Mouse (Mus musculus) intestine, embryonic 14.5 days (tissue): ENCODE data around the gene Mnx1. TPM values are rescaled to one million over a fixed set of nuclear protein-coding genes. Genes with fewer than 3 reads are reported as not detected.

Experiments used
- ATAC-seq: fragments of 200-750 bp; cut with Nextera tagmentation; replicated peaks from 2 replicates; pipeline ENCODE4 v1.8.0; 2017; ENCODE audit warnings: low read depth, moderate number of reproducible peaks, moderate TSS enrichment, moderate library complexity; ENCODE audit not compliant: low FRiP score, low TSS enrichment
- DNase-seq: peaks from one replicate; pipeline ENCODE4 v3.0.0-alpha.2; 2018; ENCODE audit warnings: low spot score
- H3K27ac ChIP-seq: fragments of 300-500 bp; sonication (generic); 2 replicates; pipeline ENCODE4 v1.5.1; 2014; ENCODE audit warnings: low read depth, mild to moderate bottlenecking, control low read depth
- H3K27me3 ChIP-seq: fragments of 300-500 bp; sonication (generic); replicated peaks from 2 replicates; pipeline ENCODE4 v1.6.1; 2014; ENCODE audit warnings: low read length, control low read depth; ENCODE audit not compliant: control insufficient read depth, insufficient read depth
- H3K36me3 ChIP-seq: fragments of 300-500 bp; sonication (generic); 2 replicates; pipeline ENCODE4 v1.6.1; 2014; ENCODE audit warnings: low read length, control low read depth; ENCODE audit not compliant: control insufficient read depth, insufficient read depth
- H3K4me1 ChIP-seq: fragments of 300-500 bp; sonication (generic); replicated peaks from 2 replicates; pipeline ENCODE4 v1.6.1; 2014; ENCODE audit warnings: low read length, control low read depth, mixed read lengths; ENCODE audit not compliant: control insufficient read depth, insufficient read depth
- H3K4me2 ChIP-seq: fragments of 300-500 bp; sonication (generic); 2 replicates; pipeline ENCODE4 v1.6.1; 2014; ENCODE audit warnings: low read length
- H3K4me3 ChIP-seq: fragments of 300-500 bp; sonication (generic); 2 replicates; pipeline ENCODE4 v1.5.1; 2014; ENCODE audit warnings: low read depth, low read length, control low read depth, mixed read lengths
- H3K9ac ChIP-seq: fragments of 300-500 bp; sonication (generic); 2 replicates; pipeline ENCODE4 v1.6.1; 2014; ENCODE audit warnings: mild to moderate bottlenecking, low read length
- H3K9me3 ChIP-seq: fragments of 300-500 bp; sonication (generic); 2 replicates; pipeline ENCODE4 v1.6.1; 2016; ENCODE audit warnings: low read length, control low read depth; ENCODE audit not compliant: control insufficient read depth
- WGBS: fragments of 180-500 bp; shearing (Covaris S2); extraction: QIAGEN DNeasy Blood & Tissue Kit; methylation state at CpG from one replicate; pipeline ENCODE4 v1.1.7; 2014; 5-methylcytosine and 5-hydroxymethylcytosine counted together
- polyA plus RNA-seq: library from polyadenylated mRNA; unstranded; fragments of >200 nt; fragmentation: Nextera tagmentation; extraction: Ambion mirVana; gene quantifications from 2 replicates; pipeline ENCODE4 v1.2.1, GENCODE M21; 2014

Mnx1 gene
- 1.8 and 2.7 TPM in 2 replicates for polyA plus RNA-seq

GRCm38 (mm10) chr5:29478208-29479197 lies at the start of gene Mnx1:
Mnx1 (minus strand) TSS chr5:29478470.
- no peak within 1 kb of the TSS for H3K27ac ChIP-seq
- peak; percentile 90 for ATAC-seq
- H3K27me3 ChIP-seq, result peaks cover 100% of the 10 kb centered on the region
- H3K4me3 ChIP-seq, result peak within 1 kb of the TSS; percentile 43
- H3K9me3 ChIP-seq, result no peaks in the 10 kb centered on the region
- H3K4me1 ChIP-seq, result 0 out of 2 replicates have a peak, but pooled peaks cover 5% of the 10 kb centered on the region
- under 1% methylated on average over 65 of the region's 65 CpGs for WGBS
- H3K36me3 ChIP-seq, result no peaks in the 10 kb centered on the region
- H3K9ac ChIP-seq, result peak within 1 kb of the TSS; percentile 44
- H3K4me2 ChIP-seq, result peak within 1 kb of the TSS; percentile 57
- DNase-seq, result peak; percentile 85

DNA sequence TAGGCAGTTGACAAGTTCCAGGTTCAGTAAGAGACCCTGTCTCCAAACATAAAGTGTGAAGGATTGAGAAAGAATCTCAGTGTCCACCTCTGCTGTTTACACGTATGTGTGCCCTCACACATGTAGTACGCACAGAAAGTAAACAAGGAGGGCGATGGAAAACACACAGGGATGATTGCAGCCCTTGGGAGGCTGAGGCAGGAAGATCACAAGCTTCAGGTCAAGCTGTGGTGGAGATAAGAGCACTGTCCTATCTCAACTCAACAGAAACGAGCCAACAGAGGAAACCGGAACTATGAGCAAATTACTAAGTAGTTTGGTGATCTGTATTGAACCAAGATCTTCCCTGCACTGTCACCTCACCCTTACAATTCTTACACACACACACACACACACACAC lies 38.2 kb upstream of the Mnx1 start:
- WGBS, result 71% methylated on average over 5 of the region's 5 CpGs
- no peak overlapping the region for H3K9ac ChIP-seq

GRCm38 (mm10) chr5:29515888-29516287 lies 37.6 kb upstream of the Mnx1 start:
- Histone ChIP-seq H3K9me3 (no peaks in the 10 kb centered on the region), H3K4me3 (no peak overlapping the region), H3K4me1 (no peaks in the 10 kb centered on the region), H3K27me3 (no peaks in the 10 kb centered on the region), H3K36me3 (no peaks in the 10 kb centered on the region), H3K27ac (no peak overlapping the region), H3K9ac (no peak overlapping the region), H3K4me2 (no peak overlapping the region)
- 70% methylated on average over 3 of the region's 3 CpGs for WGBS
- ATAC-seq (no peak), DNase-seq (no peak)

More for the DNA sequence above, 38.2 kb upstream of the Mnx1 start:
- Histone ChIP-seq H3K9me3 (no peaks in the 10 kb centered on the region), H3K4me1 (no peaks in the 10 kb centered on the region), H3K4me3 (no peak overlapping the region), H3K36me3 (no peaks in the 10 kb centered on the region), H3K27me3 (no peaks in the 10 kb centered on the region), H3K27ac (no peak overlapping the region), H3K4me2 (no peak overlapping the region)
- DNase-seq, result no peak
- no peak for ATAC-seq

- H3K27me3 ChIP-seq, result no peaks in the 10 kb centered on the region
- no peaks in the 10 kb centered on the region for H3K36me3 ChIP-seq
- H3K4me3 ChIP-seq, result no peak overlapping the region
- ATAC-seq (no peak), DNase-seq (no peak)
- no peak overlapping the region for H3K4me2 ChIP-seq
- no peaks in the 10 kb centered on the region for H3K9me3 ChIP-seq
- H3K4me1 ChIP-seq, result no peaks in the 10 kb centered on the region
- WGBS, result 41% methylated on average over 3 of the region's 3 CpGs
- H3K27ac ChIP-seq, result no peak overlapping the region
- H3K9ac ChIP-seq, result no peak overlapping the region
These were observed 28.7 kb upstream of the Mnx1 start for GRCm38 (mm10) chr5:29507013-29507412.

DNA sequence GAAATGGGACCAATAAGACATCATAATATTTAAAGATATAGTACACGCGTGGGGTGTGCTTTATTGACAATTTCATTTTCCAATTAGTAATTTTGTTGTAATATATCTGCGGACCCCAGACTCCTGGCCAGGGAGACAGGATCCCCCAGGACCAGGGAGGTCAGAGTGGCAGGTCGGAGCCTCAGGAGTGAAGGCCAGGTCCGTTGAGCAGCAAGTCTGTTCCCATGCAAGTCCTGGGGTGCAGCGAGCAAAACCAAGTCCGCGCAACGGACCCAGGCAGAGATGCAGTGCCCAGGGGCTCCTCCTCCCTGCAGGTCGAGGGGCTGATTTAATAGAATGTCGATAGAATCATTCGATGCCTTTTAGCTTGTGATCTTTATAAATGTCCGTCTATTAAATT lies 9.1 kb upstream of the Mnx1 start:
- ATAC-seq (no peak), DNase-seq (no peak)
- no peaks in the 10 kb centered on the region for H3K36me3 ChIP-seq
- no peak overlapping the region for H3K4me3 ChIP-seq
- no peaks in the 10 kb centered on the region for H3K4me1 ChIP-seq
- WGBS, result 29% methylated on average over 13 of the region's 13 CpGs
- no peak overlapping the region for H3K27ac ChIP-seq
- H3K9me3 ChIP-seq, result no peaks in the 10 kb centered on the region
- no peak overlapping the region for H3K4me2 ChIP-seq
- no peak overlapping the region for H3K9ac ChIP-seq
- peaks cover 79% of the 10 kb centered on the region for H3K27me3 ChIP-seq

GRCm38 (mm10) chr5:29485941-29486320 lies 7.7 kb upstream of the Mnx1 start:
- no peaks in the 10 kb centered on the region for H3K9me3 ChIP-seq
- no peak for DNase-seq
- H3K27ac ChIP-seq, result no peak overlapping the region
- H3K4me2 ChIP-seq, result peak overlapping the region; percentile 22; the same call in 1 of the 2 replicates
- ATAC-seq, result no peak
- no peak overlapping the region for H3K9ac ChIP-seq
- peaks cover 93% of the 10 kb centered on the region for H3K27me3 ChIP-seq
- 8% methylated on average over 10 of the region's 10 CpGs for WGBS
- no peak overlapping the region for H3K4me3 ChIP-seq
- H3K36me3 ChIP-seq, result no peaks in the 10 kb centered on the region
- H3K4me1 ChIP-seq, result no peaks in the 10 kb centered on the region

DNA sequence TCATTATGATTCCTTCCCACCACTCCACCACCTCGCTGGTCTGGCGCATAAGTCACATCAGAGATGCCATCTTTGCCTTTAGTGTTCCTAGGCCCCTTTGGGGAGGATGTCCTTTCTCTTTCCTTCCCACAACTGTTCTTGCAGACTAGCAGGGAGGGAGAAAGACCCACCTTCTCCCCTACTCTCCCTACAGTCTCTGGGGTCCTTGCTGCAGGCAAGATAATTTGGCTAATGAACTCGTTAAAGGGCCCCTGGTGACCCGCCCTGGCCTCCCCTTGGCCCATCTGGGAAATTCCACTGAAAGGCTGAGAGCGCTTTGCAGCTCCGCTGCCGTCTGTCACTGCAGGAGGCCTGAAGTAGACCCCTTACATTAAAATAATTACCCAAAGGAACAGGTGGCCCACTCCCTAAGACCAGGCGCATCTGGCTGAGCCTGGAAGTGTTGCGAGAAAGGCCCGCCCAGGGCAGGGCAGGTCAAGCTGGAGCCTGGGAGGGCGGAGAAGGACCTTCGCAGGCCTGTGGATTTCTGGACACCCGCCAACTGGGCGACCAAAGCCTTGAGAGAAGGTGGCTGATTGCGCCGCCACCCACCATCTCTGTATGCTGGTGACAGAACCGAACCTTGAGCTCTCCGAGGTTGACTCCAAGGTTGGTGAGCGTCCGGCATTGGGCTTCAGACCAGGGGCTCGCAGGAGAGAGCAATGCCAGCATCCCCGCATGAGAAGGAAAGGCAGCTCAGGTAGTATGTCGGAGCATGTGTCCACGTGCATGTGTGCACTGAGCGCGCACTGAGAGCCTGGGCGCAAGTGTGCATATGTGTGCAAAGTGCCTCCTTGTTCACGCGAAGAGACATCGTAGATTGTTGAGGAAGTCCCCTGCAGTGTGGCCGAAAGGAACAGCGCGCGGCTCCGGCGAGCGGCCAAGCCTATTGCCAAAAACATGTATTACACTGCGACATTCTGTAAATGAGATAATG lies 7.0 kb upstream of the Mnx1 start:
- no peak overlapping the region for H3K4me3 ChIP-seq
- H3K27ac ChIP-seq, result no peak overlapping the region
- 6% methylated on average over 38 of the region's 38 CpGs for WGBS
- H3K4me2 ChIP-seq, result peak overlapping the region; percentile 22; the same call in 1 of the 2 replicates
- H3K9ac ChIP-seq, result no peak overlapping the region
- H3K27me3 ChIP-seq, result peaks cover 100% of the 10 kb centered on the region
- no peaks in the 10 kb centered on the region for H3K36me3 ChIP-seq
- no peaks in the 10 kb centered on the region for H3K4me1 ChIP-seq
- DNase-seq, result peak; percentile 70
- ATAC-seq, result no peak
- H3K9me3 ChIP-seq, result no peaks in the 10 kb centered on the region

- H3K4me2 ChIP-seq, result no peak overlapping the region
- DNase-seq (no peak), ATAC-seq (no peak)
- H3K27me3 ChIP-seq, result peaks cover 100% of the 10 kb centered on the region
- H3K9me3 ChIP-seq, result no peaks in the 10 kb centered on the region
- WGBS, result 11% methylated on average over 4 of the region's 4 CpGs
- H3K36me3 ChIP-seq, result no peaks in the 10 kb centered on the region
- no peak overlapping the region for H3K4me3 ChIP-seq
- H3K27ac ChIP-seq, result no peak overlapping the region
- no peak overlapping the region for H3K9ac ChIP-seq
- H3K4me1 ChIP-seq, result no peaks in the 10 kb centered on the region
These were observed 5.5 kb upstream of the Mnx1 start for GRCm38 (mm10) chr5:29483801-29484200.
